ENCODE assay signal across 23 mouse cellular contexts in the genomic region with DNA sequence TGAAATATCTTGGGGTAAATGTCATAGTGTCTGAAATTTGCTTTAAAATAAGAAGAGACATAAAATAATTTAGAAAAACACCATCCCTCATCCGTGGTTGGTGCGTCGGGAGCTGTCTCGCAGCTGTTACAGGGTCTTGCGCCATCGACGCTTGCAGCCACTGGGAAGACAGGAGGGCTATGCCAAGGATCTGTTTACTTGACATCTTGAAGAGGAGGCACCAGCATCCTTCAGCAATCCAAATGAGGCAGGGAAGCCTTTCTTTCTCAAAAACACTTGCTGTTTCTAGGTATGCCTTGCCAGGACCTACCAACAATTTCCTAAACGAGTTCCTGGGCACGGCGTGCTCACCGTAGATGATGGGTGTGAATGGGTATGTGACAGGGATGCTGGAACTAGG. TPM values are rescaled to one million over a fixed set of nuclear protein-coding genes. Genes with fewer than 3 reads are reported as not detected.
DNase-seq lines count a peak whose midpoint lies in the region; ATAC-seq and TF ChIP-seq lines count a peak whose summit lies in the region.
"Had no signal": no experiment of that assay in that cellular context is flagged by ENCODE, and none has a peak within 500 bp of the region (broad histone marks: within the 10 kb centered on the region; RNA-seq: fewer than 3 reads in every experiment).

No protein-coding gene starts in this region.

- no peak for TF ChIP-seq POLR2A in bone marrow, adult 2 months (IDR thresholded peaks at IDR 0.05; ENCODE audit: borderline replicate concordance, control insufficient read depth, low read depth, low read length)

- peaks cover 8% of the 10 kb centered on the region; the same call in 1 of the 2 replicates for H3K4me1 ChIP-seq in forebrain, embryonic 12.5 days
- peaks cover 8% of the 10 kb centered on the region; the same call in 1 of the 2 replicates for H3K4me1 ChIP-seq in forebrain, embryonic 10.5 days
- H3K4me1 ChIP-seq in lung, embryonic 14.5 days (ENCODE audit: insufficient read depth) = peaks cover 3% of the 10 kb centered on the region; the same call in 1 of the 2 replicates
- H3K4me1 ChIP-seq in bone marrow, adult 2 months (ENCODE audit: control insufficient read depth, insufficient read depth, low read length) = peaks cover 15% of the 10 kb centered on the region; the same call in 1 of the 2 replicates
- H3K4me1 ChIP-seq in liver, embryonic 15.5 days (replicated peaks) = peaks cover 83% of the 10 kb centered on the region
- H3K4me1 ChIP-seq: intestine, embryonic 15.5 days had no signal

- no peak for TF ChIP-seq CTCF in lung, embryonic 14.5 days (IDR thresholded peaks at IDR 0.05; ENCODE audit: low read depth)
- TF ChIP-seq CTCF in bone marrow, adult 2 months (IDR thresholded peaks at IDR 0.05; ENCODE audit: control insufficient read depth, insufficient read depth, low read length) = no peak

- no peak for DNase-seq in forebrain, embryonic 10.5 days (ENCODE audit: extremely low spot score, low spot score)
- peak; percentile 57 for DNase-seq in lung, embryonic 14.5 days
- no peak for DNase-seq in lung, postnatal 25 days (ENCODE audit: low spot score)
- no peak for DNase-seq in embryo, embryonic 9.5 days (ENCODE audit: extremely low spot score)
- no peak for DNase-seq in frontal cortex, postnatal 36 days (ENCODE audit: low spot score in 2 of 2)
- DNase-seq: adrenal gland, postnatal 36 days; cerebellum, adult 18-20 months; cerebellum, postnatal 14 days; heart, postnatal 4 days; kidney, adult 9 months; right cerebral cortex, postnatal 4 days; thymus, postnatal 25 days had no signal

- H3K9ac ChIP-seq in forebrain, embryonic 12.5 days = no peak overlapping the region
- no peak overlapping the region for H3K9ac ChIP-seq in lung, embryonic 14.5 days
- H3K9ac ChIP-seq in liver, embryonic 15.5 days = no peak overlapping the region
- H3K9ac ChIP-seq: embryonic facial prominence, embryonic 13.5 days; hindbrain, embryonic 15.5 days; intestine, embryonic 15.5 days; midbrain, embryonic 15.5 days had no signal

- no peak overlapping the region for H3K4me2 ChIP-seq in forebrain, embryonic 12.5 days
- no peak overlapping the region for H3K4me2 ChIP-seq in lung, embryonic 14.5 days
- no peak overlapping the region for H3K4me2 ChIP-seq in liver, embryonic 15.5 days
- H3K4me2 ChIP-seq: embryonic facial prominence, embryonic 13.5 days; hindbrain, embryonic 15.5 days; intestine, embryonic 15.5 days; midbrain, embryonic 15.5 days had no signal

- H3K9me3 ChIP-seq in forebrain, embryonic 12.5 days = no peaks in the 10 kb centered on the region
- H3K9me3 ChIP-seq in forebrain, embryonic 10.5 days = no peaks in the 10 kb centered on the region
- H3K9me3 ChIP-seq in lung, embryonic 14.5 days (ENCODE audit: low read depth, low read length) = no peaks in the 10 kb centered on the region
- H3K9me3 ChIP-seq in liver, embryonic 15.5 days (replicated peaks) = no peaks in the 10 kb centered on the region
- H3K9me3 ChIP-seq: embryonic facial prominence, embryonic 13.5 days; heart, embryonic 10.5 days; hindbrain, embryonic 15.5 days; intestine, embryonic 15.5 days; limb, embryonic 10.5 days; midbrain, embryonic 15.5 days had no signal

- H3K4me3 ChIP-seq in forebrain, embryonic 12.5 days (replicated peaks) = no peak overlapping the region
- no peak overlapping the region for H3K4me3 ChIP-seq in forebrain, embryonic 10.5 days
- no peak overlapping the region for H3K4me3 ChIP-seq in lung, embryonic 14.5 days (ENCODE audit: low read depth, low read length)
- H3K4me3 ChIP-seq in bone marrow, adult 2 months (replicated peaks; ENCODE audit: control insufficient read depth, low read depth, low read length) = no peak overlapping the region
- no peak overlapping the region for H3K4me3 ChIP-seq in liver, embryonic 15.5 days (replicated peaks)
- H3K4me3 ChIP-seq: embryonic facial prominence, embryonic 13.5 days; erythroblast, embryonic 14.5 days; heart, embryonic 10.5 days; hindbrain, embryonic 15.5 days; intestine, embryonic 15.5 days; limb, embryonic 10.5 days; midbrain, embryonic 15.5 days; myocyte had no signal

- no peaks in the 10 kb centered on the region for H3K27me3 ChIP-seq in forebrain, embryonic 12.5 days
- H3K27me3 ChIP-seq in forebrain, embryonic 10.5 days (ENCODE audit: poor library complexity, severe bottlenecking) = no peaks in the 10 kb centered on the region
- H3K27me3 ChIP-seq in lung, embryonic 14.5 days (ENCODE audit: insufficient read depth, low read length) = no peaks in the 10 kb centered on the region
- H3K27me3 ChIP-seq in liver, embryonic 15.5 days = no peaks in the 10 kb centered on the region
- H3K27me3 ChIP-seq: embryonic facial prominence, embryonic 13.5 days; hindbrain, embryonic 15.5 days; intestine, embryonic 15.5 days; midbrain, embryonic 15.5 days had no signal

- no peaks in the 10 kb centered on the region for H3K36me3 ChIP-seq in forebrain, embryonic 12.5 days (replicated peaks)
- H3K36me3 ChIP-seq in forebrain, embryonic 10.5 days (replicated peaks) = no peaks in the 10 kb centered on the region
- no peaks in the 10 kb centered on the region for H3K36me3 ChIP-seq in lung, embryonic 14.5 days (ENCODE audit: insufficient read depth)
- H3K36me3 ChIP-seq in liver, embryonic 15.5 days (replicated peaks) = no peaks in the 10 kb centered on the region
- H3K36me3 ChIP-seq: embryonic facial prominence, embryonic 13.5 days; heart, embryonic 10.5 days; hindbrain, embryonic 15.5 days; intestine, embryonic 15.5 days; limb, embryonic 10.5 days; midbrain, embryonic 15.5 days had no signal

- H3K27ac ChIP-seq in forebrain, embryonic 12.5 days = 0 out of 2 replicates have a peak overlapping the region, but pooled peaks have one; percentile 0
- no peak overlapping the region for H3K27ac ChIP-seq in forebrain, embryonic 10.5 days
- H3K27ac ChIP-seq in lung, embryonic 14.5 days (ENCODE audit: low read depth) = no peak overlapping the region
- peak overlapping the region; percentile 3; the same call in 1 of the 2 replicates for H3K27ac ChIP-seq in bone marrow, adult 2 months (ENCODE audit: control insufficient read depth, insufficient read depth, low read depth, low read length, poor library complexity)
- H3K27ac ChIP-seq in liver, embryonic 15.5 days (replicated peaks) = peak overlapping the region; percentile 63
- H3K27ac ChIP-seq: embryonic facial prominence, embryonic 13.5 days; heart, embryonic 10.5 days; hindbrain, embryonic 15.5 days; intestine, embryonic 15.5 days; limb, embryonic 10.5 days; midbrain, embryonic 15.5 days had no signal

- WGBS in forebrain, embryonic 12.5 days = 93% methylated on average over 11 of the region's 11 CpGs
- 96% methylated on average over 11 of the region's 11 CpGs for WGBS in forebrain, embryonic 10.5 days
- WGBS in lung, embryonic 14.5 days = 62% methylated on average over 11 of the region's 11 CpGs
- 56% methylated on average over 11 of the region's 11 CpGs for WGBS in bone marrow, adult 2 months
- WGBS in liver, embryonic 15.5 days (ENCODE audit: insufficient replicate concordance) = 85% methylated on average over 11 of the region's 11 CpGs

- no peak for ATAC-seq in forebrain, embryonic 12.5 days (ENCODE audit: low FRiP score)
- 0 out of 2 replicates have a peak, but pooled peaks have one; percentile 41 for ATAC-seq in lung, embryonic 14.5 days (ENCODE audit: insufficient read depth)
- no peak for ATAC-seq in liver, embryonic 15.5 days (ENCODE audit: insufficient read depth)
- ATAC-seq: intestine, embryonic 15.5 days; midbrain, embryonic 15.5 days had no signal

RNA-seq across cellular contexts. Expression of a gene that starts 30.6 kb away (rescaled TPM):
- polyA plus RNA-seq in forebrain, embryonic 12.5 days (2016; fragmentation: Nextera tagmentation; extraction: Ambion mirVana) = 7.3 and 8.8 TPM in 2 replicates
- polyA plus RNA-seq in forebrain, embryonic 10.5 days (2016; fragmentation: Nextera tagmentation; extraction: Ambion mirVana) = 1.8 and 2.1 TPM in 2 replicates
- polyA plus RNA-seq in lung, embryonic 14.5 days (2014; fragmentation: Nextera tagmentation; extraction: Ambion mirVana) = 10.9 and 11.7 TPM in 2 replicates
- polyA plus RNA-seq in bone marrow, adult 2 months (2011; ENCODE audit: insufficient read depth, insufficient read length, low replicate concordance, missing spikeins) = 4.2 and 16.4 TPM in 2 replicates
- 2.1 and 2.2 TPM in 2 replicates for polyA plus RNA-seq in liver, embryonic 15.5 days (2015; fragmentation: Nextera tagmentation; extraction: Ambion mirVana)
- polyA plus RNA-seq: myocyte had no signal

Comparison
In these comparisons a context has a peak if more than half of its experiments do, and no peak if none do; other contexts are left out.
1. H3K27ac ChIP-seq: peak in forebrain, embryonic 12.5 days (single experiment), bone marrow, adult 2 months (single experiment) and liver, embryonic 15.5 days (single experiment); none in forebrain, embryonic 10.5 days (single experiment) and lung, embryonic 14.5 days (single experiment).